Mouse (Mus musculus) MEL (cell line): ENCODE data around the gene Klhl40. TPM values are rescaled to one million over a fixed set of nuclear protein-coding genes. Genes with fewer than 3 reads are reported as not detected.

Experiments
- DNase-seq: peaks from one replicate; pipeline ENCODE4 v3.0.0; 2011; ENCODE audit warnings: low read depth, low spot score
- H3K27ac ChIP-seq: 2 replicates; pipeline ENCODE4 v1.5.1; 2012; ENCODE audit warnings: low read depth, mild to moderate bottlenecking, control low read depth, low read length, moderate library complexity; ENCODE audit not compliant: control insufficient read depth
- H3K27me3 ChIP-seq, 2 experiments: fragments of 150-350 bp in 1 of 2; sonication (generic) in 1 of 2; 2 replicates each; pipeline ENCODE4 v1.6.1; 2012; ENCODE audit warnings: low read length in 2 of 2, mild to moderate bottlenecking in 2 of 2, improper control_type of control experiment in 1 of 2, moderate library complexity in 1 of 2; ENCODE audit not compliant: insufficient read depth in 2 of 2, control insufficient read depth in 1 of 2
- H3K36me3 ChIP-seq, 2 experiments: 2 replicates each; pipeline ENCODE4 v1.6.1; 2012 to 2014; ENCODE audit warnings: low read length in 2 of 2, improper control_type of control experiment in 1 of 2, inconsistent platforms in 1 of 2, mild to moderate bottlenecking in 1 of 2; ENCODE audit not compliant: insufficient read depth in 2 of 2, control insufficient read depth in 1 of 2
- H3K4me1 ChIP-seq, 2 experiments: fragments of 150-350 bp in 1 of 2; sonication (generic) in 1 of 2; 2 replicates each; pipeline ENCODE4 v1.6.1; 2012; ENCODE audit warnings: low read length in 2 of 2, improper control_type of control experiment in 1 of 2, mild to moderate bottlenecking in 1 of 2; ENCODE audit not compliant: insufficient read depth in 2 of 2, control insufficient read depth in 1 of 2
- H3K4me3 ChIP-seq, 2 experiments: fragments of 150-350 bp in 1 of 2; sonication (generic) in 1 of 2; 2 replicates each; pipeline ENCODE4 v1.5.1; 2012; ENCODE audit warnings: low read depth in 2 of 2, low read length in 2 of 2, mild to moderate bottlenecking in 2 of 2, moderate library complexity in 2 of 2, control low read depth in 1 of 2, improper control_type of control experiment in 1 of 2; ENCODE audit not compliant: control insufficient read depth in 1 of 2, insufficient read depth in 1 of 2
- H3K79me2 ChIP-seq: 2 replicates; pipeline ENCODE4 v1.6.1; 2012; ENCODE audit warnings: mild to moderate bottlenecking, low read length, moderate library complexity; ENCODE audit not compliant: control insufficient read depth, poor library complexity, insufficient read depth
- H3K9ac ChIP-seq: 2 replicates; pipeline ENCODE4 v1.6.1; 2012; ENCODE audit warnings: low read depth, mild to moderate bottlenecking, control low read depth, low read length, moderate library complexity; ENCODE audit not compliant: control insufficient read depth, poor library complexity, severe bottlenecking
- H3K9me3 ChIP-seq: fragments of 150-350 bp; sonication (generic); replicated peaks from 2 replicates; pipeline ENCODE4 v1.6.1; 2012; ENCODE audit warnings: mild to moderate bottlenecking, low read length, improper control_type of control experiment, moderate library complexity; ENCODE audit not compliant: insufficient read depth
- BHLHE40 ChIP-seq: IDR thresholded peaks from 2 replicates; pipeline ENCODE4 v1.6.1; 2012; ENCODE audit warnings: low read depth, mild to moderate bottlenecking, inconsistent platforms, low read length, improper control_type of control experiment, borderline replicate concordance
- CHD1 ChIP-seq: IDR thresholded peaks from 2 replicates; pipeline ENCODE4 v1.6.1; 2012; ENCODE audit warnings: low read depth, mild to moderate bottlenecking, inconsistent platforms, low read length, improper control_type of control experiment
- CHD2 ChIP-seq: IDR thresholded peaks from 2 replicates; pipeline ENCODE4 v1.6.1; 2011; ENCODE audit warnings: low read length, improper control_type of control experiment
- ELF1 ChIP-seq: IDR thresholded peaks from 2 replicates; pipeline ENCODE4 v1.6.1; 2014; ENCODE audit warnings: low read depth, mild to moderate bottlenecking, inconsistent platforms, low read length, improper control_type of control experiment, moderate library complexity
- EP300 ChIP-seq, 2 experiments: IDR thresholded peaks; 2 replicates each; pipeline ENCODE4 v1.6.1; 2011; ENCODE audit warnings: improper control_type of control experiment in 2 of 2, low read length in 2 of 2, low read depth in 1 of 2, mild to moderate bottlenecking in 1 of 2
- ETS1 ChIP-seq: IDR thresholded peaks from 2 replicates; pipeline ENCODE4 v1.6.1; 2012; ENCODE audit warnings: low read depth, mild to moderate bottlenecking, inconsistent platforms, low read length, improper control_type of control experiment, moderate library complexity
- GABPA ChIP-seq: IDR thresholded peaks from 2 replicates; pipeline ENCODE4 v1.6.1; 2012; ENCODE audit warnings: low read depth, mild to moderate bottlenecking, inconsistent platforms, low read length, improper control_type of control experiment, moderate library complexity
- GATA1 ChIP-seq: IDR thresholded peaks from 2 replicates; pipeline ENCODE4 v1.6.1; 2011; ENCODE audit warnings: low read depth, low read length, improper control_type of control experiment
- HCFC1 ChIP-seq: IDR thresholded peaks from 2 replicates; pipeline ENCODE4 v1.6.1; 2012; ENCODE audit warnings: low read depth, mild to moderate bottlenecking, inconsistent platforms, low read length, improper control_type of control experiment, moderate library complexity
- MAFK ChIP-seq: IDR thresholded peaks from 2 replicates; pipeline ENCODE4 v1.6.1; 2011; ENCODE audit warnings: low read depth, mild to moderate bottlenecking, low read length, improper control_type of control experiment, borderline replicate concordance
- MYB ChIP-seq: IDR thresholded peaks from 2 replicates; pipeline ENCODE4 v1.6.1; 2011; ENCODE audit warnings: mild to moderate bottlenecking, low read depth, low read length, improper control_type of control experiment
- MYC ChIP-seq: IDR thresholded peaks from 2 replicates; pipeline ENCODE4 v1.6.1; 2011; ENCODE audit warnings: low read depth, mild to moderate bottlenecking, low read length, improper control_type of control experiment, moderate library complexity
- NELFE ChIP-seq: IDR thresholded peaks from 2 replicates; pipeline ENCODE4 v1.6.1; 2011; ENCODE audit warnings: low read depth, low read length, improper control_type of control experiment
- POLR2A ChIP-seq, 2 experiments: IDR thresholded peaks; 2 replicates each; pipeline ENCODE4 v1.6.1; 2011 to 2012; ENCODE audit warnings: low read length in 2 of 2, mild to moderate bottlenecking in 2 of 2, control low read depth in 1 of 2, improper control_type of control experiment in 1 of 2, low read depth in 1 of 2, moderate library complexity in 1 of 2; ENCODE audit not compliant: control insufficient read depth in 1 of 2, insufficient read depth in 1 of 2, poor library complexity in 1 of 2
- POLR2AphosphoS2 ChIP-seq: IDR thresholded peaks from 2 replicates; pipeline ENCODE4 v1.6.1; 2011; ENCODE audit warnings: low read length, improper control_type of control experiment
- POLR2AphosphoS5 ChIP-seq: IDR thresholded peaks from 2 replicates; pipeline ENCODE4 v1.6.1; 2012; ENCODE audit warnings: low read depth, borderline replicate concordance, mild to moderate bottlenecking, inconsistent platforms, low read length, moderate library complexity, mixed read lengths
- RAD21 ChIP-seq: IDR thresholded peaks from 2 replicates; pipeline ENCODE4 v1.6.1; 2011; ENCODE audit warnings: mild to moderate bottlenecking, low read depth, low read length, improper control_type of control experiment
- RCOR1 ChIP-seq: IDR thresholded peaks from 2 replicates; pipeline ENCODE4 v1.6.1; 2012; ENCODE audit warnings: low read depth, mild to moderate bottlenecking, inconsistent platforms, low read length, improper control_type of control experiment
- SIN3A ChIP-seq: IDR thresholded peaks from 2 replicates; pipeline ENCODE4 v1.6.1; 2012; ENCODE audit warnings: low read length, improper control_type of control experiment, inconsistent platforms
- TAL1 ChIP-seq: IDR thresholded peaks from 2 replicates; pipeline ENCODE4 v1.6.1; 2012; ENCODE audit warnings: mild to moderate bottlenecking, inconsistent platforms, low read length, moderate library complexity, mixed read lengths
- USF2 ChIP-seq, 2 experiments: IDR thresholded peaks; 2 replicates each; pipeline ENCODE4 v1.6.1; 2011 to 2012; ENCODE audit warnings: improper control_type of control experiment in 2 of 2, low read length in 2 of 2, borderline replicate concordance in 1 of 2, inconsistent platforms in 1 of 2, low read depth in 1 of 2, mild to moderate bottlenecking in 1 of 2; ENCODE audit not compliant: insufficient read depth in 1 of 2
- ZNF384 ChIP-seq: IDR thresholded peaks from 2 replicates; pipeline ENCODE4 v1.6.1; 2012; ENCODE audit warnings: low read depth, mild to moderate bottlenecking, inconsistent platforms, low read length, improper control_type of control experiment
- polyA plus RNA-seq, 2 experiments: library from polyadenylated mRNA; stranded (reverse) in 1 of 2; unstranded in 1 of 2; fragments of >175 nt in 1 of 2; fragments of >200 nt in 1 of 2; gene quantifications; 2 replicates each; pipeline versions ENCODE4 v1.2.1 to v1.2.4; 2012; ENCODE audit warnings: low replicate concordance in 2 of 2, low read depth in 1 of 2; ENCODE audit not compliant: insufficient read length in 2 of 2, insufficient read depth in 1 of 2, missing spikeins in 1 of 2
- total RNA-seq: library from RNA; depleted of rRNA; stranded (reverse); fragments of 300-350 nt; gene quantifications from 2 replicates; pipeline ENCODE4 v1.2.3, GENCODE M21; 2012

Klhl40 gene
- total and polyA plus RNA-seq, 3 experiments: not detected

DNA sequence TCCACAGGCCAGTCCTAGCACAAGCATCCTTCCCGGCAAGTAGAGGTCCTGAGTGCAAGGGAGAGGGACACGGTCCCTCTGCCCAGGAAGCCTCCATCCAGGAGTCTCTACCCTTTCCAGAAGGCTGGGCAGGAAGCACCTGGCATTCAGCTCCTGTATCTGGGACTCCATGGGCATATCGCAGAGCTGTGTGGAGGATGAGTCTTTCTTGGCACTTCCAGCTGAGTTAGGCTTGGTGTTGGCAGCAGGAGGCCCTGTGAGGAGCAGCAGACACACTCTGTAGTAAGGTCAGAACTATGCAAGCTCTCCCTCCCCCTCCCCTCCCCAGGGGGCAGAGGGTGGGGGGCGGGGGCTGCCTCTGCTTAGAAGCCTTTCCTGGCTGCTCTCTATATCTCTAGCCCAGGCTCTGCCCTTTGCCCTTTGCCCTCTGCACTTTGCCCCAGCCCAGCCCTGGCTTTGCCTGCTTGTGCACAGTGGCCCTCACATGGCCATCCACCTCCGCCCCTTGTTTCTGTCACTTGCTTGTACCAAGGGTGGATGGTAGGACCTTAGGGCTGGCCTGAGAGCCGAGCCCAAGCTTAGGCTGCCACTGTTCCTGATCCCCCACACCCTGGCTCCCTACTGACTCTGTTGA lies 21.6 kb downstream of the Klhl40 start:
- H3K27me3 ChIP-seq: no peaks in the 10 kb centered on the region
- no peak for DNase-seq
- no peak overlapping the region for H3K9ac ChIP-seq
- TF ChIP-seq TAL1 (no peak), HCFC1 (no peak), MYC (no peak), SIN3A (no peak), CHD1 (no peak), BHLHE40 (no peak), POLR2A (IDR thresholded peaks at IDR 0.05; ENCODE audit: control insufficient read depth in 1 of 2, insufficient read depth in 1 of 2, low read depth in 1 of 2, low read length in 2 of 2, poor library complexity in 1 of 2) (no peak), POLR2AphosphoS2 (no peak), RAD21 (no peak), USF2 (IDR thresholded peaks at IDR 0.05; ENCODE audit: borderline replicate concordance in 1 of 2, insufficient read depth in 1 of 2, low read depth in 1 of 2, low read length in 2 of 2) (no peak), CHD2 (no peak), ZNF384 (no peak), MAFK (no peak), ELF1 (no peak), NELFE (no peak), GABPA (no peak), RCOR1 (no peak), MYB (no peak), POLR2AphosphoS5 (no peak)
- H3K79me2 ChIP-seq: no peaks in the 10 kb centered on the region
- H3K4me1 ChIP-seq: peaks cover 0 to 5% of the 10 kb centered on the region in 2 experiments; a peak in 1 of 4 replicates
- H3K4me3 ChIP-seq: no peak overlapping the region
- no peak overlapping the region for H3K27ac ChIP-seq
- no peaks in the 10 kb centered on the region for H3K36me3 ChIP-seq
- no peaks in the 10 kb centered on the region for H3K9me3 ChIP-seq

GRCm38 (mm10) chr9:121802747-121803146 lies 25.3 kb downstream of the Klhl40 start:
- H3K27me3 ChIP-seq: no peaks in the 10 kb centered on the region
- peak; percentile 6 for DNase-seq
- H3K9me3 ChIP-seq: no peaks in the 10 kb centered on the region
- H3K4me3 ChIP-seq: no peak overlapping the region
- TF ChIP-seq ETS1 (no peak), GATA1 (0 out of 2 replicates have a peak, but pooled peaks have one; percentile 15), EP300 (IDR thresholded peaks at IDR 0.05; ENCODE audit: low read depth in 1 of 2, low read length in 2 of 2) (peak in 1 of 2 experiments; percentile 20; a peak in 1 of 4 replicates)
- H3K36me3 ChIP-seq: no peaks in the 10 kb centered on the region
- peaks cover 0 to 5% of the 10 kb centered on the region in 2 experiments; a peak in 1 of 4 replicates for H3K4me1 ChIP-seq
- no peak overlapping the region for H3K9ac ChIP-seq
- no peaks in the 10 kb centered on the region for H3K79me2 ChIP-seq
- H3K27ac ChIP-seq: no peak overlapping the region
